Mouse (Mus musculus): Measurements from ENCODE around the gene Cdk2ap2.

GRCm38 (mm10) chr19:4102049-4102448 is 5.1 kb downstream of the Cdk2ap2 start:
- TF ChIP-seq POLR2A (IDR thresholded peaks at IDR 0.05; ENCODE audit: control insufficient read depth, extremely low read depth, insufficient read depth, low read length, poor library complexity): no peak
- TF ChIP-seq CTCF (IDR thresholded peaks at IDR 0.05; ENCODE audit: borderline replicate concordance, control insufficient read depth, extremely low read depth, insufficient read depth, low read length, poor library complexity): no peak

Data from thymus, adult 2 months (tissue).